Mouse (Mus musculus) hematopoietic stem cell, adult 5-6 weeks (primary cell): ENCODE measurements around the gene Pygm. TPM values are rescaled to one million over a fixed set of nuclear protein-coding genes. Genes with fewer than 3 reads are reported as not detected.

ENCODE experiments used
- ATAC-seq, 2 experiments: fragments of 125-278 bp in 1 of 2; replicated peaks in 1 of 2; 2 replicates each; pipeline ENCODE4 v1.8.0; 2016 to 2017; ENCODE audit warnings: inconsistent platforms in 2 of 2, mild to moderate bottlenecking in 2 of 2, moderate number of reproducible peaks in 2 of 2, low read depth in 1 of 2, moderate TSS enrichment in 1 of 2; ENCODE audit not compliant: low FRiP score in 2 of 2, poor library complexity in 2 of 2, severe bottlenecking in 2 of 2, insufficient read depth in 1 of 2, low TSS enrichment in 1 of 2
- total RNA-seq: library from RNA; stranded (forward); fragments of 172-1452, 232-1000 nt; gene quantifications from 2 replicates; pipeline ENCODE4 v1.2.3, GENCODE M21; 2017

The Pygm gene
- total RNA-seq, result 6.7 and 9.9 TPM in 2 replicates

GRCm38 (mm10) chr19:6384128-6384527, at the start of gene Pygm:
Pygm (plus strand) TSS chr19:6384399.
- ATAC-seq, result peak; percentile 28 to 29; a peak in 2 of 4 replicates

GRCm38 (mm10) chr19:6334673-6335457, 49.3 kb upstream of the Pygm start, which contains the start of gene Men1:
Men1 (plus strand) TSS chr19:6334979.
- peak; percentile 90 to 92 for ATAC-seq

GRCm38 (mm10) chr19:6335458-6335827, 48.8 kb upstream of the Pygm start:
- no peak for ATAC-seq

- ATAC-seq, result no peak
Measured at GRCm38 (mm10) chr19:6336920-6337319, 47.3 kb upstream of the Pygm start.

- no peak for ATAC-seq
Measured at GRCm38 (mm10) chr19:6338171-6338570, 46.0 kb upstream of the Pygm start.

- ATAC-seq, result no peak
Measured at GRCm38 (mm10) chr19:6338716-6339115, 45.5 kb upstream of the Pygm start.

- ATAC-seq, result no peak
Measured at GRCm38 (mm10) chr19:6339191-6339590, 45.0 kb upstream of the Pygm start.

GRCm38 (mm10) chr19:6339890-6340504, 44.2 kb upstream of the Pygm start:
- peak; percentile 43 to 50 for ATAC-seq

GRCm38 (mm10) chr19:6340524-6341452, 43.4 kb upstream of the Pygm start, which contains the start of gene Map4k2:
Map4k2 (plus strand) TSS chr19:6341135.
- ATAC-seq, result peak; percentile 67 to 70

GRCm38 (mm10) chr19:6341453-6342077, 42.6 kb upstream of the Pygm start:
- no peak for ATAC-seq

GRCm38 (mm10) chr19:6342276-6342933, 41.8 kb upstream of the Pygm start:
- no peak for ATAC-seq

GRCm38 (mm10) chr19:6343066-6343925, 40.9 kb upstream of the Pygm start:
- no peak for ATAC-seq

- ATAC-seq, result no peak
Measured at GRCm38 (mm10) chr19:6343996-6344395, 40.2 kb upstream of the Pygm start.

- no peak for ATAC-seq
Measured at GRCm38 (mm10) chr19:6346023-6346422, 38.2 kb upstream of the Pygm start.

- no peak for ATAC-seq
Measured at GRCm38 (mm10) chr19:6346661-6347060, 37.5 kb upstream of the Pygm start.

- no peak for ATAC-seq
Measured at GRCm38 (mm10) chr19:6347615-6348014, 36.6 kb upstream of the Pygm start.
